Mouse (Mus musculus): ENCODE data around the gene Tha1.

Tha1 gene

DNA sequence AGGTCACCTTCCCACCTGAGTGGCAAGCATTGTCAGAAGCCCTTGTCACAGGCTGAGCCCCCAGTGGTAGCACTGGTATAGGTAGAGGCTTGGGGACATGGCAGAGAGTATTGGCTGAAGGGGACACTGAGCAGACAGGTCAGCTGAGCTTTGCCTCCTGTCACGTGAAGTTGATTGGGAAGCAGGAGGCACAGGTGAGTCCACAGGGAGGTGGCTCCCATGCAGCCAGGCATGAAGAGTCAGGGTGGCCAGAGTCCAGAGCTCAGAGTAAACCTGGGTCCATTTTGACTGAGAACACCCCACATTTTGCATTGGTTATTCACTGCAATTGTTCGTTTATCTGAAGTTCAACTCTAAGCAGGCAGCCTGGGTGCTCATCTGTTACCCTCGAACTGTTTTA lies 20.4 kb downstream of the Tha1 start:
- Histone ChIP-seq H3K4me1 (replicated peaks; ENCODE audit: low read depth, low read length) (peaks cover 80% of the 10 kb centered on the region), H3K36me3 (ENCODE audit: insufficient read depth, low read length) (peaks cover 74% of the 10 kb centered on the region), H3K4me3 (replicated peaks; ENCODE audit: low read length) (no peak overlapping the region), H3K27me3 (ENCODE audit: insufficient read depth, low read length) (no peaks in the 10 kb centered on the region), H3K9me3 (ENCODE audit: low read length) (peaks cover 10% of the 10 kb centered on the region)
- no peak for TF ChIP-seq NANOG (IDR thresholded peaks at IDR 0.05; ENCODE audit: borderline replicate concordance, low read length)
- TF ChIP-seq CTCF (conservative IDR thresholded peaks at IDR 0.05; ENCODE audit: low read length): no peak
- TF ChIP-seq POU5F1 (IDR thresholded peaks at IDR 0.05; ENCODE audit: borderline replicate concordance, low read length): no peak

DNA sequence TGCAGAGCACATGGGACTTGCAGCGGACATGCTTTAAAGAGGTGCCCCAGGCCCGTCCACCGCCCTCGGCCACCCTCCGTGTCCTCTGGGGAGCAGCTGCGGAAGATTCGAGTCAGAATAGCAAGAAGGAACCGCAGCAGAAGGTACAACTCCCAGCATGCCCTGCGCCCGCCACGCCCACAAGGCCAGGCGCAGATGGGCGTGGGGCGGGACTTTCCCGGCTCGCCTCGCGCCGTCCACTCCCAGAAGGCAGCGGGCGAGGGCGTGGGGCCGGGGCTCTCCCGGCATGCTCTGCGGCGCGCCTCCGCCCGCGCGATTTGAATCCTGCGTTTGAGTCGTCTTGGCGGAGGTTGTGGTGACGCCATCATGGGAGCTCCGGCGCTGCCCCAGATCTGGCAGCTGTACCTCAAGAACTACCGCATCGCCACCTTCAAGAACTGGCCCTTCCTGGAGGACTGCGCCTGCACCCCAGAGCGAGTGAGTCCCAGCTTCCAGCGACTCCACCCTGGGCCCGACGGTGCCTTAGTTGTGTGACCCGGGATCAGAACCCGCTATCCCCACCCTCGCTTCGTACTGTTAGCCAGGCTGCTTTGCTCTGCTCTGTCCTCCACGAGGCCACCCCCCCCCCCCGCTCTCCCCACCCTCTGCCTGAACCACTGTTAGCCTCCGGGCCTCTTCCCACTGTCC lies 24.2 kb downstream of the Tha1 start, which contains the start of gene Birc5:
Gene Birc5 (plus strand): TSS at position 267 of the 687 bp plus-strand sequence.
- H3K27me3 ChIP-seq (ENCODE audit: insufficient read depth, low read length): no peaks in the 10 kb centered on the region
- peaks cover 38% of the 10 kb centered on the region for H3K36me3 ChIP-seq (ENCODE audit: insufficient read depth, low read length)
- peak within 1 kb of the TSS; percentile 96 for H3K4me3 ChIP-seq (replicated peaks; ENCODE audit: low read length)
- TF ChIP-seq CTCF (conservative IDR thresholded peaks at IDR 0.05; ENCODE audit: low read length) (no peak), NANOG (IDR thresholded peaks at IDR 0.05; ENCODE audit: borderline replicate concordance, low read length) (no peak), POU5F1 (IDR thresholded peaks at IDR 0.05; ENCODE audit: borderline replicate concordance, low read length) (no peak)
- peaks cover 72% of the 10 kb centered on the region for H3K4me1 ChIP-seq (replicated peaks; ENCODE audit: low read depth, low read length)
- no peaks in the 10 kb centered on the region for H3K9me3 ChIP-seq (ENCODE audit: low read length)

DNA sequence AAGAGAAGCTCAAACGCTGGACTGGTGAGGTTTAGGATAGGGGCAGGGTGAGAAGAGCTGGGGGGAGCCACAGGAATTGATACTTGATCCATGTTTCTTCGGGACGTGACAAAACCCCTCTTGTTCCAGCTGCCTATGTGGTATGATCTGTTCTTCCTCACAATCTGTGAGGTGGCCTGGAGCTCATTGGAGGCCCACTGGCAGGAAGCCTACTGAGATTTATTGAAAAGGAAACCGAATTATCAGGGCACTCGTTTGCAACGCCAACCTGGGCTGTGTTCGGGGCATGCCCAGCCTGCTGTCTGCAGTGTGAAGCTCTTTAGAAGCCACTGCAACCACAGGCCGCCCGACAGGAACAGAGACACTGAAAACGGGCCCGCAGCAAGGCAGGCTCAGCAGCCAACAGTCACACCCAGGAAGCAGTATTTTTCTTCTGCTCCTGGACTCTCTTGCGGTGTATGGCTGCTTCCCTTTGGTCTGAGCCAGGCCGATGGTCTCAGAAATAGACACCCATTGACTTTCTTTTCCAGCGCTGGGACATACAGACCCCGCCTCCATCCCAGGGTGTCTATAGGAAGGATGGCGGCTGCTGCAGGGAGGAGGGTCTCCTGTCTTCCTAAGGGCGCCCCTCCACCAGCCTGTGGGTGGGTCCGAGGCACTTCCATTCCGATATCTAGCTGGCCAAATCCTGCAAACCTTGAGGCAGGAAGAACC lies 24.9 kb downstream of the Tha1 start:
- TF ChIP-seq POU5F1 (IDR thresholded peaks at IDR 0.05; ENCODE audit: borderline replicate concordance, low read length): no peak
- TF ChIP-seq NANOG (IDR thresholded peaks at IDR 0.05; ENCODE audit: borderline replicate concordance, low read length): no peak
- no peak for TF ChIP-seq CTCF (conservative IDR thresholded peaks at IDR 0.05; ENCODE audit: low read length)
- Histone ChIP-seq H3K36me3 (ENCODE audit: insufficient read depth, low read length) (peaks cover 31% of the 10 kb centered on the region), H3K27me3 (ENCODE audit: insufficient read depth, low read length) (no peaks in the 10 kb centered on the region), H3K9me3 (ENCODE audit: low read length) (no peaks in the 10 kb centered on the region), H3K4me3 (replicated peaks; ENCODE audit: low read length) (peak overlapping the region; percentile 96), H3K4me1 (replicated peaks; ENCODE audit: low read depth, low read length) (peaks cover 65% of the 10 kb centered on the region)

DNA sequence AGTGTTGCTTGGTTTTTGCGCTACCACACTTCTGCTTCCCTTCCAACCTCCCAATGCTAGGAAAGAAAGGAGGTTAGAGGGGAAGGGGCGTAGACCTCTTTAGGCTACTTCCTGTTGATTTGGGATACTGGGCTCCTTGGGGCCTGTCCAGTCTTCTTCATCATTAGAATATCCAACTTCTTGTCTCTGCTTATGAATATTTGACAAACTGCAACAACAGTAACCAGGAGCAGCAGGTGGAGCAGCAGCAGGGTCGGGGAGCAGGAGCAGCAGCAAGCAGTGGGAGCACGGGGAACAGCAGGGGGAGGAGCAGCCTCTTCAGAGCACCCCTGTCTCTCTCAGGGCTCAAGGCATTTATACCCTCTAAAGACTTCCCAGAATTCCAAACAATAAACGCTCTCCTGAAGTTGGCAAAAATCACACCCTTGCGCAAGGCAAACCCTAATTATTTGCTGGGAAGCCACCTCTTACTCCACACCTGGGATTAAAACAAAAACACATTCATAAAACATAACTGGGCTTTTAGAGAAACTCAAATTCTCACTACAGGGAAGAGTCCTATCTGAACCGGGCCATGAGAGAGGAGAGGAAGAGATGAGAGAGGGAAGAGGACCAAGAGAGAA lies 25.6 kb downstream of the Tha1 start:
- H3K4me3 ChIP-seq (replicated peaks; ENCODE audit: low read length): peak overlapping the region; percentile 96
- no peaks in the 10 kb centered on the region for H3K27me3 ChIP-seq (ENCODE audit: insufficient read depth, low read length)
- no peaks in the 10 kb centered on the region for H3K9me3 ChIP-seq (ENCODE audit: low read length)
- H3K36me3 ChIP-seq (ENCODE audit: insufficient read depth, low read length): peaks cover 24% of the 10 kb centered on the region
- TF ChIP-seq CTCF (conservative IDR thresholded peaks at IDR 0.05; ENCODE audit: low read length): no peak
- no peak for TF ChIP-seq POU5F1 (IDR thresholded peaks at IDR 0.05; ENCODE audit: borderline replicate concordance, low read length)
- TF ChIP-seq NANOG (IDR thresholded peaks at IDR 0.05; ENCODE audit: borderline replicate concordance, low read length): no peak
- peaks cover 58% of the 10 kb centered on the region for H3K4me1 ChIP-seq (replicated peaks; ENCODE audit: low read depth, low read length)

DNA sequence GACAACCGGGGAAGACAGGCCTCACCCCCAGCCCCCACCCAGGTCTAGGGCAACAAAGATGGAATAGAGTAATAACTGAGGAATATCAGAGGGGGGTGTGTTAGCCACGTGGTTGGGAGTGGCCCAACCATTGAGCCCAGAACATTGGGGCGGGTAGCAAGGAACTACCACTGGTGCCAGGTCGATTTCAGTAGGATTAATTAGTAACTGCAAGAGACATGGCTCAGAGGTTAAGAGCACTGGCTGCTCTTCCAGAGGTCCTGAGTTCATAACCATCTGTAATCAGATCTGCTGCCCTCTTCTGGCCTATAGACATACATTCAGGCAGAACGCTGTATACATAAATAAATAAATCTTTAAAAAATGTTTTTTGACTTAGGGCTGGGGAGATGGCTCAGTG lies 26.6 kb downstream of the Tha1 start:
- no peaks in the 10 kb centered on the region for H3K27me3 ChIP-seq (ENCODE audit: insufficient read depth, low read length)
- no peaks in the 10 kb centered on the region for H3K9me3 ChIP-seq (ENCODE audit: low read length)
- H3K4me1 ChIP-seq (replicated peaks; ENCODE audit: low read depth, low read length): peaks cover 47% of the 10 kb centered on the region
- peaks cover 13% of the 10 kb centered on the region for H3K36me3 ChIP-seq (ENCODE audit: insufficient read depth, low read length)
- H3K4me3 ChIP-seq (replicated peaks; ENCODE audit: low read length): no peak overlapping the region
- no peak for TF ChIP-seq POU5F1 (IDR thresholded peaks at IDR 0.05; ENCODE audit: borderline replicate concordance, low read length)
- TF ChIP-seq CTCF (conservative IDR thresholded peaks at IDR 0.05; ENCODE audit: low read length): peak; percentile 39

DNA sequence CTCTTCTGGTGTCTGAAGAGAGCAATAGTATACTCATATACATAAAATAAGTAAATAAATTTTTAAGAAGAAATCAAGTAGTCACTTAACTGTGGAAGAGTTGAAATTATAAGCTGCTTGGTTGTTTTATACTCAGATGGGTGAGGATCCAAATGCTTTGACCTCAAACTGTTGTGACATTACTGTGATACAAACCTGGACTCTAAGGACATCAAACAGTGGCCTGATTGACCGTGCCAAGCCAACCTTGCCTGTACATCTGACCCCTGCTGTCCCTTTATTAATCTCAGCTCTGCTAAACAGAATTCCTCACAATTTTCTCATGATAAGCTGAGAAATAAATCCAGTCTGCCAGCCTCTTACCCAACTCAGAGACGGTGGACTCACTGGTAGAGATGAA lies 27.6 kb downstream of the Tha1 start:
- peaks cover 6% of the 10 kb centered on the region for H3K36me3 ChIP-seq (ENCODE audit: insufficient read depth, low read length)
- TF ChIP-seq CTCF (conservative IDR thresholded peaks at IDR 0.05; ENCODE audit: low read length) (no peak), NANOG (IDR thresholded peaks at IDR 0.05; ENCODE audit: borderline replicate concordance, low read length) (no peak), POU5F1 (IDR thresholded peaks at IDR 0.05; ENCODE audit: borderline replicate concordance, low read length) (no peak)
- no peaks in the 10 kb centered on the region for H3K27me3 ChIP-seq (ENCODE audit: insufficient read depth, low read length)
- H3K4me3 ChIP-seq (replicated peaks; ENCODE audit: low read length): no peak overlapping the region
- no peaks in the 10 kb centered on the region for H3K9me3 ChIP-seq (ENCODE audit: low read length)
- H3K4me1 ChIP-seq (replicated peaks; ENCODE audit: low read depth, low read length): peaks cover 45% of the 10 kb centered on the region

DNA sequence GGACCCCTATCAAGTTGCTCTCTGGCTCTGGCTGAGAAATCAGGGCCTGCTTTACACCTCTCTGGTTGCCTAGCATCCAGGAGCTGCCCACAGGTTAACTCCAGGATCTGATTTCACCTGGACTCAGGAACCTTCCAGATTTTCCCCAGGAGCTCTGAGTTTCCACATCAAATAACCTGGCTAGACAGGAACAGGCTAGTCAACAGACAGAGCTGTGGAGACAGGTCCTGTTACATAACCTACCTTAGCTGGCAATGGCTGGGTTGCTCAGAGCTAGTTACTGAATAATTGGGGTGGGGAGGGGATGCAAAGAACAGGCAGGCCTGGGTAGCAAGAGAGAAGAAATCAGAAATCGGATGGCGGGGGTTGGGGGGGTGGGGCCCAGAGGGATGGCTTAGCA lies 28.3 kb downstream of the Tha1 start:
- Histone ChIP-seq H3K4me1 (replicated peaks; ENCODE audit: low read depth, low read length) (peaks cover 40% of the 10 kb centered on the region), H3K27me3 (ENCODE audit: insufficient read depth, low read length) (no peaks in the 10 kb centered on the region), H3K9me3 (ENCODE audit: low read length) (no peaks in the 10 kb centered on the region), H3K36me3 (ENCODE audit: insufficient read depth, low read length) (no peaks in the 10 kb centered on the region), H3K4me3 (replicated peaks; ENCODE audit: low read length) (no peak overlapping the region)
- TF ChIP-seq CTCF (conservative IDR thresholded peaks at IDR 0.05; ENCODE audit: low read length) (no peak), NANOG (IDR thresholded peaks at IDR 0.05; ENCODE audit: borderline replicate concordance, low read length) (no peak), POU5F1 (IDR thresholded peaks at IDR 0.05; ENCODE audit: borderline replicate concordance, low read length) (no peak)

DNA sequence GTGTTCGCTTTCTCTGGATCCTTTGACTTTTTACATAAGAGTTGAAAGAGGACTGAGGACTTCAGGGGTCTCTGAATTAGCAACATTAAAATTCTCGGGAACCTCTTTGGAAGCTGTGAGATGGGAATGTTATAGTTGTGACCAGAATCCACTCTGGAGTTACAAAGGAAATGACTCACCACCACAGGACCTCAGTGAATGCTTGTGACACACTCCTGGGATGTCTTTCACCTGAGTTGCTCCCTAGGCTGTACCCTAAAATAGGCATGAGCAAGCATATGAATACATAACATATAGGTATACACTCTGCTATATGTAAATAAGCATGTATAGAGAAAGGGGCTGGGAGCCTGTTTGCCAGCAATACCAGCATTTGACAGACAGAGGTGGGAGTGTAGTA lies 29.8 kb downstream of the Tha1 start:
- Histone ChIP-seq H3K36me3 (ENCODE audit: insufficient read depth, low read length) (no peaks in the 10 kb centered on the region), H3K27me3 (ENCODE audit: insufficient read depth, low read length) (no peaks in the 10 kb centered on the region), H3K9me3 (ENCODE audit: low read length) (no peaks in the 10 kb centered on the region), H3K4me1 (replicated peaks; ENCODE audit: low read depth, low read length) (peaks cover 52% of the 10 kb centered on the region), H3K4me3 (replicated peaks; ENCODE audit: low read length) (no peak overlapping the region)
- TF ChIP-seq CTCF (conservative IDR thresholded peaks at IDR 0.05; ENCODE audit: low read length) (no peak), POU5F1 (IDR thresholded peaks at IDR 0.05; ENCODE audit: borderline replicate concordance, low read length) (no peak), NANOG (IDR thresholded peaks at IDR 0.05; ENCODE audit: borderline replicate concordance, low read length) (no peak)

Data from E14TG2a.4 (cell line).